10 mouse cellular contexts compared by ENCODE assay signal in the genomic region with DNA sequence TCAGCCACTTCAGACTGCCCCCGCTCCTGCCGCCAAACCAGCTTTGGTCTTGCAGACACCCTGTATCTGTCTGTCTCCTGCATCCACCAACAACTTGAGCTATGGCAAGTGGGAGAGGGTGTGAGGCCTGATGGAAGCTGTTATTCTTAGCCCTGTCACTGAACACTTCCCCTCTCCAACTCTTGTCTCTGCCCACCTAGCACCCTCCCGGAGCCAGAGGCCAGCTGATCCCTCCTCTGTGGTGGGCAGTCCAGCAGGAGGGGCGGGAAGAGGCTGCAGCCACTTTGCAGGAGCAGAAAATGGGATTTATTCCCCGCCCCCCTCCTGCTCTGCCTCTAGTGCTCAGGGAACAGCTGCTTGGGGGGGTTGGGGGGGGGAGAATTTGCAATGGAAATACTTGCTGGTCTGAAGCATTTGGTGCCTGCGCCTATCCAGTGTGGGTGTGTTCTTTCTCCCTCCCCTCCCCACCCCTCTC.
DNase-seq lines count a peak whose midpoint lies in the region; ATAC-seq and TF ChIP-seq lines count a peak whose summit lies in the region.
"Had no signal": no experiment of that assay in that cellular context is flagged by ENCODE, and none has a peak within 500 bp of the region (broad histone marks: within the 10 kb centered on the region; RNA-seq: fewer than 3 reads in every experiment).

No protein-coding gene starts in this region.

- intact Hi-C loops in left cerebral cortex, adult 2 months (cut with DNase I), result loop anchor here (2.0 kb wide), 1 partner anchor 65 kb away; no protein-coding TSS in a partner anchor

- H3ac ChIP-seq in myocyte (ENCODE audit: control insufficient read depth, insufficient read length), result no peak overlapping the region

- no peaks in the 10 kb centered on the region for H3K27me3 ChIP-seq in midbrain, embryonic 10.5 days (ENCODE audit: low read depth, poor library complexity, severe bottlenecking)
- H3K27me3 ChIP-seq in midbrain, embryonic 16.5 days (ENCODE audit: control insufficient read depth, insufficient read depth, low read depth, low read length), result no peaks in the 10 kb centered on the region
- no peaks in the 10 kb centered on the region for H3K27me3 ChIP-seq in myocyte (ENCODE audit: control insufficient read depth, insufficient read depth, insufficient read length)
- no peaks in the 10 kb centered on the region for H3K27me3 ChIP-seq in intestine, postnatal 0 days (replicated peaks; ENCODE audit: control insufficient read depth, insufficient read depth, low read length)
- H3K27me3 ChIP-seq: neural tube, embryonic 12.5 days had no signal

- no peak overlapping the region for H3K4me2 ChIP-seq in midbrain, embryonic 16.5 days (ENCODE audit: low read length)
- peak overlapping the region; percentile 24 for H3K4me2 ChIP-seq in myocyte (ENCODE audit: low read depth)
- no peak overlapping the region for H3K4me2 ChIP-seq in intestine, postnatal 0 days (replicated peaks; ENCODE audit: low read depth)
- H3K4me2 ChIP-seq: neural tube, embryonic 12.5 days had no signal

- H3K4me1 ChIP-seq in midbrain, embryonic 10.5 days, result peaks cover 52% of the 10 kb centered on the region
- peaks cover 6% of the 10 kb centered on the region; the same call in 1 of the 2 replicates for H3K4me1 ChIP-seq in midbrain, embryonic 16.5 days (ENCODE audit: control insufficient read depth, insufficient read depth, low read length)
- H3K4me1 ChIP-seq in intestine, postnatal 0 days (replicated peaks; ENCODE audit: control insufficient read depth, insufficient read depth, low read length), result no peaks in the 10 kb centered on the region

- H3K79me2 ChIP-seq in myocyte (ENCODE audit: control insufficient read depth, insufficient read depth), result no peaks in the 10 kb centered on the region

- H3K9me3 ChIP-seq in midbrain, embryonic 10.5 days (replicated peaks), result peaks cover 3% of the 10 kb centered on the region; the same call in 1 of the 2 replicates
- H3K9me3 ChIP-seq in midbrain, embryonic 16.5 days (replicated peaks; ENCODE audit: control insufficient read depth, low read length, poor library complexity, severe bottlenecking), result no peaks in the 10 kb centered on the region
- no peaks in the 10 kb centered on the region for H3K9me3 ChIP-seq in intestine, postnatal 0 days (ENCODE audit: control insufficient read depth)
- H3K9me3 ChIP-seq: neural tube, embryonic 12.5 days had no signal

- TF ChIP-seq CTCF in left cerebral cortex, adult 2 months (IDR thresholded peaks at IDR 0.05), result no peak
- no peak for TF ChIP-seq CTCF in intestine, postnatal 0 days (IDR thresholded peaks at IDR 0.05; ENCODE audit: low read depth)

- TF ChIP-seq POLR2A in myocyte (IDR thresholded peaks at IDR 0.05; ENCODE audit: insufficient read length, low read depth), result no peak

- H3K9ac ChIP-seq in midbrain, embryonic 16.5 days (ENCODE audit: low read depth, low read length), result no peak overlapping the region
- H3K9ac ChIP-seq in intestine, postnatal 0 days (ENCODE audit: low read depth, low read length), result no peak overlapping the region
- H3K9ac ChIP-seq: neural tube, embryonic 12.5 days had no signal

- H3K36me3 ChIP-seq in midbrain, embryonic 10.5 days, result no peaks in the 10 kb centered on the region
- no peaks in the 10 kb centered on the region for H3K36me3 ChIP-seq in midbrain, embryonic 16.5 days (ENCODE audit: control insufficient read depth, insufficient read depth, low read length)
- H3K36me3 ChIP-seq in myocyte (ENCODE audit: control insufficient read depth, insufficient read depth), result no peaks in the 10 kb centered on the region
- H3K36me3 ChIP-seq in intestine, postnatal 0 days (ENCODE audit: control insufficient read depth, insufficient read depth), result no peaks in the 10 kb centered on the region
- H3K36me3 ChIP-seq: neural tube, embryonic 12.5 days had no signal

- no peak overlapping the region; the same call in 1 of the 2 replicates for H3K4me3 ChIP-seq in midbrain, embryonic 10.5 days
- H3K4me3 ChIP-seq in midbrain, embryonic 16.5 days (ENCODE audit: low read depth, low read length), result no peak overlapping the region
- no peak overlapping the region for H3K4me3 ChIP-seq in left cerebral cortex, adult 2 months
- H3K4me3 ChIP-seq in myocyte, result no peak overlapping the region
- H3K4me3 ChIP-seq in intestine, postnatal 0 days (ENCODE audit: low read depth, low read length), result no peak overlapping the region
- H3K4me3 ChIP-seq: neural tube, embryonic 12.5 days had no signal

- H3K27ac ChIP-seq in midbrain, embryonic 10.5 days (replicated peaks), result peak overlapping the region; percentile 74
- H3K27ac ChIP-seq in midbrain, embryonic 16.5 days (ENCODE audit: low read length), result no peak overlapping the region
- peak overlapping the region; percentile 28 for H3K27ac ChIP-seq in left cerebral cortex, adult 2 months
- no peak overlapping the region for H3K27ac ChIP-seq in intestine, postnatal 0 days (ENCODE audit: low read depth, low read length)
- H3K27ac ChIP-seq: neural tube, embryonic 12.5 days had no signal

- 43% methylated on average over 6 of the region's 6 CpGs for WGBS in midbrain, embryonic 10.5 days
- 42% methylated on average over 5 of the region's 6 CpGs for WGBS in midbrain, embryonic 16.5 days
- WGBS in intestine, postnatal 0 days, result 61% methylated on average over 6 of the region's 6 CpGs

- ATAC-seq in midbrain, embryonic 16.5 days, result no peak
- ATAC-seq in intestine, postnatal 0 days, result no peak

- peak; percentile 23 for DNase-seq in embryo, embryonic 10 days (ENCODE audit: low spot score)
- DNase-seq in embryo, embryonic 9.5 days (ENCODE audit: extremely low spot score), result no peak
- DNase-seq in midbrain, embryonic 10.5 days (ENCODE audit: low spot score), result peak; percentile 28
- DNase-seq in left cerebral cortex, adult 2 months (ENCODE audit: extremely low spot score in 1 of 2, low spot score in 2 of 2), result peak; percentile 35 to 59
- no peak for DNase-seq in urinary bladder, adult 2 months (ENCODE audit: low spot score)
- DNase-seq: cerebellum, adult 11 months had no signal

TF ChIP-seq in myocyte, 11 proteins besides CTCF, POLR2A, EP300 and RAD21:
- TF ChIP-seq USF1 (IDR thresholded peaks at IDR 0.05; ENCODE audit: low read depth), result no peak
- TF ChIP-seq REST (IDR thresholded peaks at IDR 0.05; ENCODE audit: insufficient read depth, insufficient read length), result no peak
- TF ChIP-seq POLR2AphosphoS2 (IDR thresholded peaks at IDR 0.05; ENCODE audit: insufficient read length, low read depth), result no peak
- peak in 2 of 3 experiments; percentile 61 to 82 for TF ChIP-seq MYOG (IDR thresholded peaks at IDR 0.05; ENCODE audit: control insufficient read depth in 1 of 3, insufficient read depth in 1 of 3, insufficient read length in 2 of 3, low read depth in 2 of 3)
- TF ChIP-seq TCF3 (IDR thresholded peaks at IDR 0.05; ENCODE audit: insufficient read length, low read depth), result no peak
- no peak for TF ChIP-seq SRF (IDR thresholded peaks at IDR 0.05; ENCODE audit: control insufficient read depth, insufficient read length, low read depth)
- peak; percentile 21 to 68 (median 62) for TF ChIP-seq MYOD1 (IDR thresholded peaks at IDR 0.05; ENCODE audit: control insufficient read depth in 1 of 3, insufficient read length in 2 of 3, low read depth in 2 of 3)
- TF ChIP-seq CEBPB (IDR thresholded peaks at IDR 0.05; ENCODE audit: insufficient read depth, poor library complexity, severe bottlenecking), result no peak
- TF ChIP-seq TCF12 (IDR thresholded peaks at IDR 0.05; ENCODE audit: insufficient read depth, poor library complexity, severe bottlenecking), result peak; percentile 53
- TF ChIP-seq MAX (IDR thresholded peaks at IDR 0.05; ENCODE audit: low read depth), result no peak
- TF ChIP-seq E2F4 (IDR thresholded peaks at IDR 0.05; ENCODE audit: insufficient read depth), result no peak

Comparison
In these comparisons a context has a peak if more than half of its experiments do, and no peak if none do; other contexts are left out.
1. DNase-seq: peak in embryo, embryonic 10 days (single experiment), midbrain, embryonic 10.5 days (single experiment) and left cerebral cortex, adult 2 months (2 of 2); none in embryo, embryonic 9.5 days (single experiment) and urinary bladder, adult 2 months (single experiment).
2. H3K27ac ChIP-seq: peak in midbrain, embryonic 10.5 days (single experiment) and left cerebral cortex, adult 2 months (single experiment); none in midbrain, embryonic 16.5 days (single experiment) and intestine, postnatal 0 days (single experiment).